Mouse (Mus musculus): ENCODE data around the gene Zmynd10. TPM values are rescaled to one million over a fixed set of nuclear protein-coding genes. Genes with fewer than 3 reads are reported as not detected.

Gene Zmynd10
- total and polyA plus RNA-seq, 3 experiments = 1.3 TPM; not detected in 2

DNA sequence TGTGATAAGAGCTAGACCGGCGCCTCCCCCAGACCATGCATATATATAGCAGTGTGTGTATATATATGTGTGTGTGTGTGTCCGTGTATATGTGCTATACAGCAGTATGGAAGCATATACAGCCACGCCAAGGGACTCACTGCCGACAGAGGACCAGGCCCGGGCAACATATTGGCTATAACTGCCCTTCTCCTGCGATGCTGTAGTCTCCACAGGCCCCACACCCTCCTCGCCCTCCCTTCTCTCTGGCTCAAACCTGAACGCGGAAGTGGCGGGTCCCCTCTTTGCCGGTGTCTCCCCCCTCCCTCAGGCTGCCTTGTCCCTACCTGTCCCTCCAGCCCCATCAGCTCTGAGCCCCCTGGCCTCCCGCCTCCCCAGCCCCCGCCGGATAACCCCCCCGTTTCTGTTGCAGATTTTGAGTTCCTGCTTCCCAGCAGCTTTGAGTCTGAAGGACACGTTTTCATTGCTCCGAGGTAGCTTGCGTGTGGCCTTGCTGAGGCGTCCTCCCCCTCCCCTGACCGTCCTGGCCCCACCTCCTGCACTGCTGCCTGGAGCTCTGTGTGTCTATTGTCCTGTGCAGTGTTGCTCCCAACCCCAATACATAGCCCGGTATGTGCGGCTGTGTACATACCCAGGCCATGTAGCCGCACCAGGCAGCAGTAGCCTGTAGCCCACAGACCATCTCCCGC, 25.2 kb upstream of the Zmynd10 start:
- H3K9ac ChIP-seq (ENCODE audit: low read depth, low read length) = no peak overlapping the region
- no peaks in the 10 kb centered on the region for H3K36me3 ChIP-seq (ENCODE audit: control insufficient read depth, insufficient read depth, low read length)
- H3K79me2 ChIP-seq (replicated peaks; ENCODE audit: control insufficient read depth, insufficient read depth, low read length) = no peaks in the 10 kb centered on the region
- TF ChIP-seq POLR2A (IDR thresholded peaks at IDR 0.05; ENCODE audit: insufficient read depth, low read depth, low read length) = no peak
- TF ChIP-seq CTCF (IDR thresholded peaks at IDR 0.05) = no peak
- TF ChIP-seq EP300 (IDR thresholded peaks at IDR 0.05; ENCODE audit: insufficient read depth, low read depth, low read length) = no peak
- no peaks in the 10 kb centered on the region for H3K4me1 ChIP-seq (ENCODE audit: control insufficient read depth, insufficient read depth, low read length)
- H3K4me3 ChIP-seq = no peak overlapping the region
- intact Hi-C loops (cut with DNase I) = no loop called here
- H3K27me3 ChIP-seq (ENCODE audit: control insufficient read depth, insufficient read depth, low read length) = peaks cover 3% of the 10 kb centered on the region; the same call in 1 of the 2 replicates
- WGBS = 22% methylated on average over 25 of the region's 25 CpGs
- H3K27ac ChIP-seq = no peak overlapping the region
- DNase-seq = no peak

DNA sequence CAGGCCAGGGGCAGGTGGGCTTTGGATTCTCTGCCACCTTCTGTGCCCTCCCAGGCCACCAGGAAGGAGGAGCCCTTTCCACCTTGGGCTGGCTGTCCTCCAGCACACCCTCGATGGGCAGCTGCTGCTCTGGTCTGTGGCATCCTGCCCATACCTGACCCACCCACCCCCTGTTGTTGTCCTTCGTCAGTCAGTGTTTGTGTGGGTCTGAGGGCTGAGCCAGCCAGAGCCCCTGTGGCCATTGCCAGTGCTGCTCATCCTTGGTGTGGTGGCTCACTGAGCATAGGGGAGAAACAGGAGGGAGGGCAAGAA, 24.7 kb upstream of the Zmynd10 start:
- TF ChIP-seq EP300 (IDR thresholded peaks at IDR 0.05; ENCODE audit: insufficient read depth, low read depth, low read length) (no peak), POLR2A (IDR thresholded peaks at IDR 0.05; ENCODE audit: insufficient read depth, low read depth, low read length) (no peak), CTCF (IDR thresholded peaks at IDR 0.05) (no peak)
- H3K36me3 ChIP-seq (ENCODE audit: control insufficient read depth, insufficient read depth, low read length) = no peaks in the 10 kb centered on the region
- WGBS = 25% methylated on average over 2 of the region's 2 CpGs
- no peaks in the 10 kb centered on the region for H3K79me2 ChIP-seq (replicated peaks; ENCODE audit: control insufficient read depth, insufficient read depth, low read length)
- peaks cover 8% of the 10 kb centered on the region; the same call in 1 of the 2 replicates for H3K27me3 ChIP-seq (ENCODE audit: control insufficient read depth, insufficient read depth, low read length)
- H3K4me1 ChIP-seq (ENCODE audit: control insufficient read depth, insufficient read depth, low read length) = no peaks in the 10 kb centered on the region
- H3K27ac ChIP-seq = no peak overlapping the region
- H3K9ac ChIP-seq (ENCODE audit: low read depth, low read length) = no peak overlapping the region
- intact Hi-C loops (cut with DNase I) = no loop called here
- no peak overlapping the region for H3K4me3 ChIP-seq
- no peak for DNase-seq

DNA sequence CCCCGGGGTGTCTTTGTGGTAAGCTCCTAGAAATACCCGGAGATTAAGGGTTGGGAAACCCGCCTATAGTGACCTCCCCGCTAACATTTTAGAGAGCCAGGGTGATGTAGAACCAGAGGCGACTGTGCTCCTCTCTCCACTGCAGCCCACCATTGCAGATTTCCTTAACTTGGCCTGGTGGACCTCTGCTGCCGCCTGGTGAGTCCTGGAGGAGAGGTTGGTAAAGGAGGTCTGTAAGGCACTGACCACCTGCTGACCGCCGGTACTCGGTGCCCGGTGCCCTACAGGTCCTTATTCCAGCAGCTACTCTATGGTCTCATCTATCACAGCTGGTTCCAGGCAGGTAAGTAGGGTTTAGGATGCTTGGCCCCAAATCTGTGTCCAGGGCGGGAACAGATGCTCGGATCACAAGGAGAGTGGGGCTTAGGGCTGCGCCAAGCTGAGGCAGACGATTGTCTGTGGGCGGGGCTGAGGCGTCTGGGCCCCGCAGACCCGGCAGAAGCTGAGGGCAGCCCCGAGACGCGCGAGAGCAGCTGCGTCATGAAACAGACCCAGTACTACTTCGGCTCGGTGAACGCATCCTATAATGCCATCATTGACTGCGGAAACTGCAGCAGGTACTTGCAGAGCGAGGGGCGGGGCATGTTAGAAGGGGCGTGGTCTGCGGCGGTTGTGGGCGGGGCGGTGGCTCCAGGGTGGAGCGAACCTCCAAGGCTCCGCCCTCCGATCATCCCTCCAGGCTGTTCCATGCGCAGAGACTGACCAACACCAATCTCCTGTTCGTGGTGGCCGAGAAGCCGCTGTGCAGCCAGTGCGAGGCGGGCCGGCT, 20.7 kb upstream of the Zmynd10 start:
- Histone ChIP-seq H3K27me3 (ENCODE audit: control insufficient read depth, insufficient read depth, low read length) (peaks cover 8% of the 10 kb centered on the region; the same call in 1 of the 2 replicates), H3K4me1 (ENCODE audit: control insufficient read depth, insufficient read depth, low read length) (no peaks in the 10 kb centered on the region), H3K9ac (ENCODE audit: low read depth, low read length) (no peak overlapping the region), H3K36me3 (ENCODE audit: control insufficient read depth, insufficient read depth, low read length) (no peaks in the 10 kb centered on the region), H3K4me3 (0 out of 2 replicates have a peak overlapping the region, but pooled peaks have one; percentile 14), H3K79me2 (replicated peaks; ENCODE audit: control insufficient read depth, insufficient read depth, low read length) (no peaks in the 10 kb centered on the region), H3K27ac (no peak overlapping the region)
- peak; percentile 62 to 72 for DNase-seq
- WGBS = 14% methylated on average over 44 of the region's 44 CpGs
- intact Hi-C loops (cut with DNase I) = no loop called here
- TF ChIP-seq POLR2A (IDR thresholded peaks at IDR 0.05; ENCODE audit: insufficient read depth, low read depth, low read length) = no peak
- no peak for TF ChIP-seq EP300 (IDR thresholded peaks at IDR 0.05; ENCODE audit: insufficient read depth, low read depth, low read length)
- TF ChIP-seq CTCF (IDR thresholded peaks at IDR 0.05) = no peak

DNA sequence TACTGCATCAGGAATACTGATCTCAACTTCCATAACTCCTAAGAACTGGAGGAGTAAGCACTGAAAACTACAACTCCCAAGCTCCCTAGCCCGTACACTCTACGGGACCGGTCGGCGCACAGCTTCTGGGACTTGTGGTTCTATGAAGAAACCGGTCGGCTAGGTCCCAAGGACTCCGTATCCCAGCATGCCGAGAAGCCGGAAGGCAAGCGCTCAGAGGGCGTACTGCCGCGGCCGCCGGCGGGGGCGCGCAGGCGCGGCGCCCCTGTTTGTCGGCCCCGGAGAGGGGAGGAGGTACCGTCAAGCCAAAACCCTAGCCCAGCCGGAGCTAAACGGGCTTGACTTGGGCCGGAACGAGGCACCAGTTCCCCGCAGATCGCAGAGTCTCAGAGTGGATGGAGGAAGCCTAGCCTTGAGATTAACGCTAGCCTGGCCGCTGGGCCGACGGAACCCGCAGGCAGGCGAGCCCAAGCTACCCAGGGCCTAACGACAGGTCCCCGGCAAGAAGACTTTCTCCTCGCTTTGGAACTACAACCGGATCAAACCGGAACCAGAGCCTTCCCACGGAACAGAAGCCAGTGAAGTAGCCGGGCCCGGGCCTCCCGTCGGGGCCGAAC, 13.2 kb upstream of the Zmynd10 start, which contains the start of gene Tmem115:
Gene Tmem115 (plus strand): TSS at position 155 of the 617 bp plus-strand sequence.
- peak within 1 kb of the TSS; percentile 89 for H3K4me3 ChIP-seq
- WGBS = under 1% methylated on average over 48 of the region's 48 CpGs
- intact Hi-C loops (cut with DNase I) = loop anchor here (1.0 to 10.0 kb wide), 2 partner anchors 8 to 639 kb away; partner anchors contain the start of genes Cyb561d2, Manf and Nprl2
- H3K79me2 ChIP-seq (replicated peaks; ENCODE audit: control insufficient read depth, insufficient read depth, low read length) = peaks cover 9% of the 10 kb centered on the region
- peaks cover 5% of the 10 kb centered on the region; the same call in 1 of the 2 replicates for H3K36me3 ChIP-seq (ENCODE audit: control insufficient read depth, insufficient read depth, low read length)
- peak; percentile 89 to 96 for DNase-seq
- peak within 1 kb of the TSS; percentile 91 for H3K27ac ChIP-seq
- no peaks in the 10 kb centered on the region for H3K27me3 ChIP-seq (ENCODE audit: control insufficient read depth, insufficient read depth, low read length)
- H3K4me1 ChIP-seq (ENCODE audit: control insufficient read depth, insufficient read depth, low read length) = peaks cover 13% of the 10 kb centered on the region
- TF ChIP-seq CTCF (IDR thresholded peaks at IDR 0.05) = peak; percentile 57
- peak; percentile 80 for TF ChIP-seq POLR2A (IDR thresholded peaks at IDR 0.05; ENCODE audit: insufficient read depth, low read depth, low read length)
- peak; percentile 52; the same call in 1 of the 2 replicates for TF ChIP-seq EP300 (IDR thresholded peaks at IDR 0.05; ENCODE audit: insufficient read depth, low read depth, low read length)
- H3K9ac ChIP-seq (ENCODE audit: low read depth, low read length) = peak within 1 kb of the TSS; percentile 93

DNA sequence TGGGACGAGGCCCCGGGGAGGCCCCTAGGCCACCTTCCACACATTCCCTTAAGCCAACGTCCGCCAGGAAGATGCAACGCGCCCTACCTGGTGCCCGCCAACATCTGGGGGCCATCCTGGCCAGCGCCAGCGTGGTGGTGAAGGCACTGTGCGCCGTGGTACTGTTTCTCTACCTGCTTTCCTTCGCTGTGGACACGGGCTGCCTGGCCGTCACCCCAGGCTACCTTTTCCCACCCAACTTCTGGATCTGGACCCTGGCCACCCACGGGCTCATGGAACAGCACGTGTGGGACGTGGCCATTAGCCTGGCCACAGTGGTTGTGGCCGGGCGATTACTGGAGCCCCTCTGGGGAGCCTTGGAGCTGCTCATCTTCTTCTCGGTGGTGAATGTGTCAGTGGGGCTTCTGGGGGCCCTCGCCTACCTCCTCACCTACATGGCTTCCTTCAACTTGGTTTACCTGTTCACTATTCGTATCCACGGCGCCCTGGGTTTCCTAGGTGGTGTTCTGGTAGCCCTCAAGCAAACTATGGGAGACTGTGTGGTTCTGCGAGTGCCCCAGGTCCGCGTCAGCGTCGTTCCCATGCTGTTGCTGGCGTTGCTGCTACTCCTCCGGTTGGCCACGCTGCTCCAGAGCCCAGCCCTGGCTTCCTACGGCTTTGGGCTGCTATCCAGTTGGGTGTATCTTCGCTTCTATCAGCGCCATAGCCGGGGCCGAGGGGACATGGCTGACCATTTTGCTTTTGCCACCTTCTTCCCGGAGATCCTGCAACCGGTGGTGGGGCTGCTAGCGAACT, 12.5 kb upstream of the Zmynd10 start:
- no peaks in the 10 kb centered on the region for H3K27me3 ChIP-seq (ENCODE audit: control insufficient read depth, insufficient read depth, low read length)
- WGBS = under 1% methylated on average over 40 of the region's 40 CpGs
- peak overlapping the region; percentile 91 for H3K27ac ChIP-seq
- peaks cover 5% of the 10 kb centered on the region; the same call in 1 of the 2 replicates for H3K36me3 ChIP-seq (ENCODE audit: control insufficient read depth, insufficient read depth, low read length)
- intact Hi-C loops (cut with DNase I) = loop anchor here (10.0 kb wide), 1 partner anchor 640 kb away; the partner anchor contains the start of gene Manf
- DNase-seq = no peak
- peaks cover 13% of the 10 kb centered on the region for H3K4me1 ChIP-seq (ENCODE audit: control insufficient read depth, insufficient read depth, low read length)
- H3K79me2 ChIP-seq (replicated peaks; ENCODE audit: control insufficient read depth, insufficient read depth, low read length) = peaks cover 9% of the 10 kb centered on the region
- peak overlapping the region; percentile 93 for H3K9ac ChIP-seq (ENCODE audit: low read depth, low read length)
- H3K4me3 ChIP-seq = peak overlapping the region; percentile 89
- no peak for TF ChIP-seq CTCF (IDR thresholded peaks at IDR 0.05)
- TF ChIP-seq EP300 (IDR thresholded peaks at IDR 0.05; ENCODE audit: insufficient read depth, low read depth, low read length) = no peak
- TF ChIP-seq POLR2A (IDR thresholded peaks at IDR 0.05; ENCODE audit: insufficient read depth, low read depth, low read length) = no peak

All from heart, adult 2 months (tissue).